Mouse (Mus musculus) ES-E14 (cell line): ENCODE measurements at regions not wholly inside any gene's neighbourhood (a gene's known extent, or its start where the extent isn't known, plus 50 kb on each side); places are given as distances from the start of the nearest gene placed in this dataset.

Experiments
- CHD2 ChIP-seq: IDR thresholded peaks from 2 replicates; pipeline ENCODE4 v1.6.1; 2014; ENCODE audit warnings: mild to moderate bottlenecking, low read depth, low read length, inconsistent platforms
- MAFK ChIP-seq: IDR thresholded peaks from 2 replicates; pipeline ENCODE4 v1.6.1; 2014; ENCODE audit warnings: mild to moderate bottlenecking, low read depth, low read length, inconsistent platforms; ENCODE audit not compliant: insufficient read depth
- ZC3H11A ChIP-seq: IDR thresholded peaks from 2 replicates; pipeline ENCODE4 v1.6.1; 2012; ENCODE audit warnings: low read depth, mild to moderate bottlenecking, inconsistent platforms, low read length, borderline replicate concordance
- ZNF384 ChIP-seq: IDR thresholded peaks from 2 replicates; pipeline ENCODE4 v1.6.1; 2012; ENCODE audit warnings: low read depth, low read length, inconsistent platforms

GRCm38 (mm10) chr9:79439233-79439960, 279.2 kb downstream of the Col12a1 start:
- TF ChIP-seq MAFK (no peak), ZNF384 (no peak), CHD2 (no peak), ZC3H11A (no peak)
